Mouse (Mus musculus): Measurements from ENCODE around the gene Scoc. TPM values are rescaled to one million over a fixed set of nuclear protein-coding genes. Genes with fewer than 3 reads are reported as not detected.
"Not testable (repeated sequence)": the region's sequence is repeated elsewhere in the genome, so short reads cannot be mapped to it uniquely, and the experiment has no call there.

Scoc gene
- polyA plus RNA-seq, 1 experiment from 2014 or later, result 330 TPM

DNA sequence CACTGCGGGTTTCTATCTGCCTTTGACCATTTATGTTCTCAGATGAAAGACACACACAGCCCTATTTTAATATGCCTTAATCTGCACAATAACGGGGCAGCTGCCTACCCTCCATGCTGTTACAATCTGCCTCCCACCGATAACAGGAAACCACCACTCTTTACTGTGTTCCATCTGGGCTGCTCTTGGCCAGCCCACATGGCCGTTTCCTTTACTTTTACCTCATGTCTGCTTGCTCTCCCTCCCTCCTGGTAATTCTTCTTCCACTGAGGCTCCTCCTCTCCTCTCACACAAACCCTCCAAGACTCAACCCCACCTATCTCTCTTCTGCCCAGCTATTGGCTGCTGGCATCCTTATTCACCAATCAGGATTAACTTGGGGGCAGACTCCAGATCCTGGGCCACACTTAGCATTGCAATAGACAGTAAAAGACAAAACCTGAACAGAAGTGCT is 29.1 kb downstream of the Scoc start:
- WGBS, result 73% methylated on average over 4 of the region's 4 CpGs

DNA sequence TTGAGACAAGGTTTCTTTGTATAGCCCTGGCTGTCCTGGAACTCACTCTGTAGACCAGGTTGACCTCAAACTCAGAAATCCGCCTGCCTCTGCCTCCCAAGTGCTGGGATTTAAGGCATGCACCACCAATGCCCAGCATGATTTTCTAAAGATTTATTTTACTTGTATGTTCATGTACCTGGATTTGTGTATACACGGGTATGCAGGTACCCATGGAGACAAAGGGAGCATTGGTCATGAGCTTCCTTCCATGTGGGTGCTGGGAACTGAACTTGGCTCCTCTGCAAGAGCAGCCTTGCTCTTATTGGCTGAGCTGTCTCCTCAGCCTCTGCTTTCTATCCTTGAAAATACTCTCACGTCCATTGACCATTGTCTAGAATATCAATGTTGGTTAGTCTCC is 29.6 kb downstream of the Scoc start:
- not testable (repeated sequence) for H3K27ac ChIP-seq (ENCODE audit: low read depth, low read length); H3K4me1 ChIP-seq (ENCODE audit: control insufficient read depth, insufficient read depth, low read depth, low read length); H3K36me3 ChIP-seq (ENCODE audit: control insufficient read depth, insufficient read depth, low read length); H3K4me3 ChIP-seq (ENCODE audit: low read length); H3K27me3 ChIP-seq (replicated peaks; ENCODE audit: control insufficient read depth, insufficient read depth, low read length); ATAC-seq; H3K9ac ChIP-seq (ENCODE audit: low read depth, low read length); H3K9me3 ChIP-seq (ENCODE audit: control insufficient read depth, low read length); H3K4me2 ChIP-seq (ENCODE audit: low read length)
- WGBS, result 87% methylated on average over 3 of the region's 3 CpGs

More for the DNA sequence above, 29.1 kb downstream of the Scoc start:
- no peak overlapping the region for H3K9ac ChIP-seq (ENCODE audit: low read depth, low read length)
- no peaks in the 10 kb centered on the region for H3K4me1 ChIP-seq (ENCODE audit: control insufficient read depth, insufficient read depth, low read depth, low read length)
- H3K27ac ChIP-seq (ENCODE audit: low read depth, low read length), result no peak overlapping the region
- no peak overlapping the region for H3K4me2 ChIP-seq (ENCODE audit: low read length)
- ATAC-seq, result no peak
- no peaks in the 10 kb centered on the region for H3K27me3 ChIP-seq (replicated peaks; ENCODE audit: control insufficient read depth, insufficient read depth, low read length)
- H3K9me3 ChIP-seq (ENCODE audit: control insufficient read depth, low read length), result no peaks in the 10 kb centered on the region
- H3K4me3 ChIP-seq (ENCODE audit: low read length), result no peak overlapping the region
- H3K36me3 ChIP-seq (ENCODE audit: control insufficient read depth, insufficient read depth, low read length), result peaks cover 5% of the 10 kb centered on the region

DNA sequence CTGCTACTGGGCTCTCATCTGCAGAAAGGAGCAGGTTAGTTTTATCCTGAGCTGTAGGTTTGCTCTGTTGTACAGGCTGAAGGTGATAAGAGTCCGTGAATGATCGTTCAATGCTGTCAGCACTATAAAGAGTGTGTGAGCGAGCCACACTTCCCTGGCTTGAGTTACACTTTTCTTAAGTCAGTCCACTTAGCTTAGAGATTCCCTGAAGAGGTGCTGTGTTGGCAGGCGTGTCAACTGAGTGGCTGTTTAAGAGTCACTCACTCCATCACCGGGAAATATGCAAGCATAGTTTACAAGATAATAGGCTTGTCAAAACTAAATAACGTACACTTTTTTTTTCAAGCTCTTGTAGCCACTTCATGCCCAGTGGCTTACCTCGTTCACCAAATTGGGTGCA is 31.2 kb downstream of the Scoc start:
- Histone ChIP-seq H3K4me3 (ENCODE audit: low read length) (no peak overlapping the region), H3K9me3 (ENCODE audit: control insufficient read depth, low read length) (no peaks in the 10 kb centered on the region), H3K4me1 (ENCODE audit: control insufficient read depth, insufficient read depth, low read depth, low read length) (no peaks in the 10 kb centered on the region), H3K36me3 (ENCODE audit: control insufficient read depth, insufficient read depth, low read length) (no peaks in the 10 kb centered on the region; the same call in 1 of the 2 replicates), H3K27me3 (replicated peaks; ENCODE audit: control insufficient read depth, insufficient read depth, low read length) (no peaks in the 10 kb centered on the region), H3K4me2 (ENCODE audit: low read length) (no peak overlapping the region), H3K9ac (ENCODE audit: low read depth, low read length) (no peak overlapping the region), H3K27ac (ENCODE audit: low read depth, low read length) (no peak overlapping the region)
- ATAC-seq, result no peak
- WGBS, result 83% methylated on average over 7 of the region's 7 CpGs

DNA sequence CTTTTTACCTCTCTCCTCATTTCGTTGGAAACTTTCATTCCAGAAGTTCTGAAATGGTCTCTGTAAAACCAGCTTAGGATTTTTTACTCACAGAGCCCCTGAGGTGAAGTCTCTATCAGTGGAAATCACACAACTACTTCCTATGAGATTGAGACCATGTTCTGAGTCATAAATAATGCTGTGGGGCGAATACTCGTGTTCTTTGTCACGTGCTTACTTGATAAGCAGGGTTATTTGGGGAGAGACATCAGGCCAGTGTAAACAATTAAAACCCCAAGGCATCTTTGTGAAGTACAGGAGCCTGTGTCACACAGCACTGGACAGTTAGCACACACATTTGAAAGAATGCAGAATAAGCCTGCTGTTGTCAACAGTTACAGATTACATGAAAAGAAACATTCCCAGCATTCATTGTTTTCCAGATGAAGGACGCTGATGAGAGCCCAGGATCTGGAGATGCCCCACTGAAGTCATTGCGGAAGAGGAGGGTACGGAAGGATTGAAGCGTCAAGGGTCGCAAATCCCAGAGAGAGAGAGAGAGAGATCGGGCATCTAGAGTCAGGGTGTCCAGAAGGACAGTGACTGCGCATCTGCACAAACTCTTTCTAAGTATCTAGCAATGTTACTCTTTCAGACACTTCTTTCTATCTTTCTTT is 32.0 kb downstream of the Scoc start:
- Histone ChIP-seq H3K27ac (ENCODE audit: low read depth, low read length) (no peak overlapping the region), H3K4me1 (ENCODE audit: control insufficient read depth, insufficient read depth, low read depth, low read length) (no peaks in the 10 kb centered on the region), H3K27me3 (replicated peaks; ENCODE audit: control insufficient read depth, insufficient read depth, low read length) (no peaks in the 10 kb centered on the region), H3K4me2 (ENCODE audit: low read length) (no peak overlapping the region), H3K9me3 (ENCODE audit: control insufficient read depth, low read length) (no peaks in the 10 kb centered on the region), H3K9ac (ENCODE audit: low read depth, low read length) (no peak overlapping the region), H3K36me3 (ENCODE audit: control insufficient read depth, insufficient read depth, low read length) (no peaks in the 10 kb centered on the region; the same call in 1 of the 2 replicates), H3K4me3 (ENCODE audit: low read length) (no peak overlapping the region)
- ATAC-seq, result no peak
- WGBS, result 77% methylated on average over 11 of the region's 11 CpGs

DNA sequence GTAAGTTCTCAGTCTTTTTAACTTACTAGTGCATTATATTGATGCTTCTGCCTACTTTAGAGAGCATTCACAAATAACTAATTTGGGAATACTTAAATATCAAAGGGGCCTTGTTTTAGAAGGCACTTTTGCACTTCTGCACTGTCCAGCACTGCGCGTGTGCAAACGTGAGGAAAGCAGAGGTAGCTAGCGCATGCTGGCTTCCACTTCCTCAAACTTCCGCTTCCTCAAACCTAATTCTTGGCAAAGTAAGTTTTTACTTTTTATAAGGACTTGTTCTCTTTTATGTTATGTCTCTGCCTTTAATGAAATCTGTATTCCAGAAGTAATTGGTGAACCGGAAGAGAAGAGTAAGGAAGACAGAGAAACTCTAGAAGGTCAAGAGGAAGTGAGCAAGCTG is 33.0 kb downstream of the Scoc start:
- ATAC-seq, result no peak
- 92% methylated on average over 6 of the region's 6 CpGs for WGBS
- H3K4me2 ChIP-seq (ENCODE audit: low read length), result no peak overlapping the region
- no peak overlapping the region for H3K9ac ChIP-seq (ENCODE audit: low read depth, low read length)
- H3K4me1 ChIP-seq (ENCODE audit: control insufficient read depth, insufficient read depth, low read depth, low read length), result no peaks in the 10 kb centered on the region
- H3K36me3 ChIP-seq (ENCODE audit: control insufficient read depth, insufficient read depth, low read length), result no peaks in the 10 kb centered on the region; the same call in 1 of the 2 replicates
- H3K27me3 ChIP-seq (replicated peaks; ENCODE audit: control insufficient read depth, insufficient read depth, low read length), result no peaks in the 10 kb centered on the region
- no peaks in the 10 kb centered on the region for H3K9me3 ChIP-seq (ENCODE audit: control insufficient read depth, low read length)
- H3K4me3 ChIP-seq (ENCODE audit: low read length), result no peak overlapping the region
- H3K27ac ChIP-seq (ENCODE audit: low read depth, low read length), result no peak overlapping the region

DNA sequence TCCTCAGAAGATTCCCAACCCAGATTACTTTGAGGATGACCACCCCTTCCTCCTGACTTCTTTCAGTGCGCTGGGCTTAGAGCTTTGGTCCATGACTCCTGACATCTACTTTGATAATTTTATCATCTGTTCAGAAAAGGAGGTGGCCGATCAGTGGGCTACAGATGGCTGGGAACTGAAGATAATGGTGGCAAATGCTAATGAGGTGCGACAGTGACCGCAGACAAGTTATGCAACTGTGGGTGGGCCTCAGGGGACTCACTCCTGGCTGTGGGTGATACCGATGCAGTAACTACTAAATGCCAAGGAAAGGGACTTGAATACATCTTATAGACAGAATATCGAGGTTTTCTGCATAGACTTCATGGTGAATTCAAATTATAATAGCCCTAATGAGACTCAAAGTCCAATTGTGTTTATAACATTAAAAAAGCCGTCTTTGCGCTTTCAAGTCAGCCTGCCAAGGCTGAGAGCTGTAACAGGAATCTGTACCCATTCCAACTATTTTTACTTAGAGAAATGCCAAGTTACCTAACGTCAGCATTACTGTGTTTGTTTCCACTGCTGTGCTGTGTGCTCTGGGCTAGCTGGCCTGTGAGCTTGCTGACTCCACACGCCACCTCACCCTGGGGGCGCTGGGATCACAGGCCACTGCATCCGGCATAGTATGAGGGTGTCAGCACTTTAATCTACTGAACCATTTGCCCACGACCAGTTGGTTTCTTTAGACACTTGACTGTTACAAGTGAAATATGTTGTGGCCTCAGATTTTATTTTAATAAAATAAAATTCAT is 35.0 kb downstream of the Scoc start:
- WGBS, result 68% methylated on average over 13 of the region's 13 CpGs
- Histone ChIP-seq H3K4me3 (ENCODE audit: low read length) (no peak overlapping the region), H3K9ac (ENCODE audit: low read depth, low read length) (no peak overlapping the region), H3K4me1 (ENCODE audit: control insufficient read depth, insufficient read depth, low read depth, low read length) (no peaks in the 10 kb centered on the region), H3K9me3 (ENCODE audit: control insufficient read depth, low read length) (no peaks in the 10 kb centered on the region), H3K27ac (ENCODE audit: low read depth, low read length) (no peak overlapping the region), H3K36me3 (ENCODE audit: control insufficient read depth, insufficient read depth, low read length) (no peaks in the 10 kb centered on the region; the same call in 1 of the 2 replicates), H3K4me2 (ENCODE audit: low read length) (no peak overlapping the region), H3K27me3 (replicated peaks; ENCODE audit: control insufficient read depth, insufficient read depth, low read length) (no peaks in the 10 kb centered on the region)
- ATAC-seq, result no peak

DNA sequence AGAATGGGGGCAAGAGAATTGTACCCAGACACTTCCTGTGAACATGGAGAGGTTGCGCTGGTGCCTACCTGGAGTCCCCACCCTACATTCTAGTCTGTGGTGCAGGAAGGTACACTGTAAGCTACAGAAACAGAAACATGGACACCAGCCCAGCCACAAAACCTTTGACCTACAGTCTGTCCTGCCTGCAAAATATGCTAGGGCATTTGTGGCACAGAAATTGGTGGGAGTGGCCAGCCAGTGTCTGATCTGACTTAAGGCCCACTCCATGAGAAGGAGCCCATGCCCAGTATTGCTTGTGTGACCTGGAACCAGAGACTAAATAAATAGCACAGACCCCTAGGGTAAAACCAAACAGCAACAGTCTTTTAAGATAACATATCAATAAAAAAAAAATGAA is 36.8 kb downstream of the Scoc start:
- Histone ChIP-seq H3K4me2 (ENCODE audit: low read length) (no peak overlapping the region), H3K27ac (ENCODE audit: low read depth, low read length) (no peak overlapping the region), H3K36me3 (ENCODE audit: control insufficient read depth, insufficient read depth, low read length) (no peaks in the 10 kb centered on the region; the same call in 1 of the 2 replicates), H3K4me1 (ENCODE audit: control insufficient read depth, insufficient read depth, low read depth, low read length) (no peaks in the 10 kb centered on the region), H3K4me3 (ENCODE audit: low read length) (no peak overlapping the region), H3K9ac (ENCODE audit: low read depth, low read length) (no peak overlapping the region), H3K9me3 (ENCODE audit: control insufficient read depth, low read length) (no peaks in the 10 kb centered on the region), H3K27me3 (replicated peaks; ENCODE audit: control insufficient read depth, insufficient read depth, low read length) (no peaks in the 10 kb centered on the region)
- 100% methylated on average over 1 of the region's 1 CpGs for WGBS
- ATAC-seq, result no peak

DNA sequence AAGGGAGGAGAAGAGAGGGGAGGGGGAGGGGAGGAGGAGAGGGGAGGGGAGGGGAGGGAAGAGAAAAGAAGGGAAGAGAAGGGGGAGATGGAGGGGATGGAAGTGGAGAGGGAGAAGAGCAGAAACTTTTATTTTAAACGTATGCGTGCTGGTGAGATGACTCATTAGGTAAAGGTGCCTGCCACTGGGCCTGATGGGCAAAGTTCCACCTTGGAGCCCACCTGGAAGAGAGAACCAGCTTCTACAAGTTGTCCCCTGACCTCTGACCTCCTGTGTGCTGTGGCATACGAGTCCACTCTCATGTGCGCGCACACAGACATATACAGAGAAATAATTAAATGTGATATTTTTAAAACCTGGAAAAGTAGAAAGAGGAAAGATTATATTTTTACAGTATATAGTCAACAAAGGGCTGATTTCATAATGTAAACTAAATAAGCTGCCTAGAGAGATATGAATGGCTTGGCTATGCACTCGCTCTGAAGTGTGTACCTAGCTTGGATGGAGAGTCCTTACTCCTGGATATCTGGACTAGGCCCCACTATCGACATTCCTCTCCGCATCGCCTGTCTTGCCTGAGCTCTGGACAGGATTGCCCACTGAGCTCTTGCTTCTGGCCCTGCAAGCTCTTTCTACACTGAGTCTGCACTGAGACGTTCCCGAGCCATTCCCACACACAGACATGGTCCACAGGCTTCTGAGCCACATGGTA is 39.2 kb downstream of the Scoc start:
- Histone ChIP-seq H3K4me1 (ENCODE audit: control insufficient read depth, insufficient read depth, low read depth, low read length) (no peaks in the 10 kb centered on the region), H3K27ac (ENCODE audit: low read depth, low read length) (no peak overlapping the region), H3K27me3 (replicated peaks; ENCODE audit: control insufficient read depth, insufficient read depth, low read length) (no peaks in the 10 kb centered on the region), H3K9me3 (ENCODE audit: control insufficient read depth, low read length) (no peaks in the 10 kb centered on the region), H3K36me3 (ENCODE audit: control insufficient read depth, insufficient read depth, low read length) (no peaks in the 10 kb centered on the region), H3K4me2 (ENCODE audit: low read length) (no peak overlapping the region), H3K4me3 (ENCODE audit: low read length) (no peak overlapping the region), H3K9ac (ENCODE audit: low read depth, low read length) (no peak overlapping the region)
- no peak for ATAC-seq
- WGBS, result 92% methylated on average over 11 of the region's 11 CpGs

DNA sequence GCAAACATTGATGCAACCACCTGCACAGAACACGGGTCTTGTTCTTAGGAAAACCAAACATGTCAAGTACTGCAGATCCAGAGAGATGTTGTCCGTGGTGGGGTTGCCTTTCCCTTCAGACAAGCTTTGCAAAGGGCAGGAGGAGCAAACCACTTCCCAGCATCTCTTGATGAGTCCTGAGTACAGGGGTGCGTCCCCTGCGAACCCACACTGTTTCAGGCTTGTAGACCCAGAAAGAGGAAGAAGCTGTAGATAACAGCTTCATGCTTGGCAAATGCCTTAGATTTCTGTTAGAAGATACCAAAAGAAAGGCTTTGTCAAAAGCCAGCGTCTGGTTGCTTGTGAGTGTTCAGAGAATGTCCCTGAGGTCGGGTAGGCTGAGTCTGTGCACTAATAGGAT is 40.2 kb downstream of the Scoc start:
- ATAC-seq, result no peak
- Histone ChIP-seq H3K4me1 (ENCODE audit: control insufficient read depth, insufficient read depth, low read depth, low read length) (no peaks in the 10 kb centered on the region), H3K9ac (ENCODE audit: low read depth, low read length) (no peak overlapping the region), H3K27ac (ENCODE audit: low read depth, low read length) (no peak overlapping the region), H3K9me3 (ENCODE audit: control insufficient read depth, low read length) (no peaks in the 10 kb centered on the region), H3K4me3 (ENCODE audit: low read length) (no peak overlapping the region), H3K4me2 (ENCODE audit: low read length) (no peak overlapping the region), H3K36me3 (ENCODE audit: control insufficient read depth, insufficient read depth, low read length) (no peaks in the 10 kb centered on the region), H3K27me3 (replicated peaks; ENCODE audit: control insufficient read depth, insufficient read depth, low read length) (no peaks in the 10 kb centered on the region)
- 87% methylated on average over 6 of the region's 6 CpGs for WGBS
